Mouse (Mus musculus) embryonic facial prominence, embryonic 15.5 days (tissue): Measurements from ENCODE around the gene Fgf12. TPM values are rescaled to one million over a fixed set of nuclear protein-coding genes. Genes with fewer than 3 reads are reported as not detected.

Source experiments
- ATAC-seq: fragments of 200-750 bp; cut with Nextera tagmentation; 2 replicates; pipeline ENCODE4 v1.8.0; 2017; ENCODE audit warnings: low read depth, moderate TSS enrichment; ENCODE audit not compliant: insufficient number of reproducible peaks, low FRiP score, low TSS enrichment
- H3K27ac ChIP-seq: fragments of 300-500 bp; sonication (generic); replicated peaks from 2 replicates; pipeline ENCODE4 v1.5.1; 2015; ENCODE audit warnings: mild to moderate bottlenecking, inconsistent platforms
- H3K27me3 ChIP-seq: fragments of 300-500 bp; sonication (generic); 2 replicates; pipeline ENCODE4 v1.6.1; 2015; ENCODE audit warnings: inconsistent platforms
- H3K36me3 ChIP-seq: fragments of 300-500 bp; sonication (generic); 2 replicates; pipeline ENCODE4 v1.6.1; 2015; ENCODE audit warnings: mild to moderate bottlenecking, inconsistent platforms
- H3K4me1 ChIP-seq: fragments of 300-500 bp; sonication (generic); 2 replicates; pipeline ENCODE4 v1.6.1; 2015; ENCODE audit warnings: inconsistent platforms
- H3K4me2 ChIP-seq: fragments of 300-500 bp; sonication (generic); replicated peaks from 2 replicates; pipeline ENCODE4 v1.6.1; 2015; ENCODE audit warnings: mild to moderate bottlenecking, inconsistent platforms
- H3K4me3 ChIP-seq: fragments of 300-500 bp; sonication (generic); replicated peaks from 2 replicates; pipeline ENCODE4 v1.5.1; 2015; ENCODE audit warnings: mild to moderate bottlenecking, inconsistent platforms
- H3K9ac ChIP-seq: fragments of 300-500 bp; sonication (generic); 2 replicates; pipeline ENCODE4 v1.6.1; 2015; ENCODE audit warnings: inconsistent platforms
- H3K9me3 ChIP-seq: fragments of 300-500 bp; sonication (generic); replicated peaks from 2 replicates; pipeline ENCODE4 v1.6.1; 2016; ENCODE audit warnings: inconsistent platforms
- WGBS: fragments of 180-500 bp; shearing (Covaris S2); methylation state at CpG from one replicate; pipeline ENCODE4 v1.1.7; 2015; 5-methylcytosine and 5-hydroxymethylcytosine counted together
- polyA plus RNA-seq: library from polyadenylated mRNA; unstranded; fragments of >200 nt; fragmentation: Nextera tagmentation; extraction: Ambion mirVana; gene quantifications from 2 replicates; pipeline ENCODE4 v1.2.1, GENCODE M21; 2015

The Fgf12 gene
- polyA plus RNA-seq, 1 experiment from 2014 or later = 6.0 TPM

GRCm38 (mm10) chr16:28311618-28312017 lies 441.2 kb downstream of the Fgf12 start:
- no peak overlapping the region for H3K27ac ChIP-seq
- H3K9ac ChIP-seq = no peak overlapping the region
- no peaks in the 10 kb centered on the region for H3K27me3 ChIP-seq
- no peaks in the 10 kb centered on the region for H3K4me1 ChIP-seq
- H3K9me3 ChIP-seq = no peaks in the 10 kb centered on the region
- WGBS = 82% methylated on average over 4 of the region's 4 CpGs
- no peaks in the 10 kb centered on the region for H3K36me3 ChIP-seq
- no peak for ATAC-seq
- no peak overlapping the region for H3K4me3 ChIP-seq
- no peak overlapping the region for H3K4me2 ChIP-seq

GRCm38 (mm10) chr16:28303889-28304288 lies 449.0 kb downstream of the Fgf12 start:
- Histone ChIP-seq H3K9me3 (no peaks in the 10 kb centered on the region), H3K9ac (no peak overlapping the region), H3K4me1 (no peaks in the 10 kb centered on the region), H3K4me2 (no peak overlapping the region), H3K36me3 (no peaks in the 10 kb centered on the region), H3K27ac (no peak overlapping the region), H3K27me3 (no peaks in the 10 kb centered on the region), H3K4me3 (no peak overlapping the region)
- ATAC-seq = no peak
- 24% methylated on average over 1 of the region's 1 CpGs for WGBS

DNA sequence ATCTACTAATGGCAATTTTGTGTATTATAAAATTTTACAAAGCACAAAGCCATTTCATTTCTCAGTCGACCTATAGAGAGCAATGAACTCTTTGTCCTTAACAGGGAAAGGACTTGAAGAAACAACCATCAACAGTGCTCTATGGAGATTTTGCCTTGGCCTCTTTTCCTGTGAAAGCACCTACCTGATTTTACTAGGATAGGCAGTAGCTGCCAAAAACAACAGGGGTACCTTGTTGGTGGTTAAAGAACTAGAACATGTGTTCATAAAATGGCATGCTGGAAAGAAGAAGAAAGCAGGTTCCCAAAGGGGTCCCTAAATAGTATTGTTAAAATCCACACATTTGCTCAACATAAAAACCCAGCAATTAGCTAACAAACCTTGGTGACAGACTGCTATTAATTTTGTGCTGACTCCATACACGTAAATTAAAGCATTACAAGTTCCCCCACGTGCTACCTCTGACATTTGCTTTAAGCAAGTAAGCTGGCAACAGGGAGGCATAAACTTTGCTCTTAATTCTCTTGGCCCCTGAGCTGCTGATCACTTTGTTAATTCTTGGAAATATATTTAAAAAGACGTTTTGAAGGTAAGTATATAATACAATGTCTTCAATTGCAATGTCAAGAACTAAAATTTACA lies 463.1 kb downstream of the Fgf12 start:
- Histone ChIP-seq H3K27ac (no peak overlapping the region), H3K36me3 (no peaks in the 10 kb centered on the region), H3K4me2 (no peak overlapping the region), H3K9me3 (no peaks in the 10 kb centered on the region), H3K9ac (no peak overlapping the region), H3K4me1 (no peaks in the 10 kb centered on the region), H3K27me3 (no peaks in the 10 kb centered on the region), H3K4me3 (no peak overlapping the region)
- ATAC-seq = no peak
- WGBS = 58% methylated on average over 4 of the region's 4 CpGs

- Histone ChIP-seq H3K4me3 (no peak overlapping the region), H3K4me1 (no peaks in the 10 kb centered on the region), H3K4me2 (no peak overlapping the region), H3K9ac (no peak overlapping the region), H3K36me3 (no peaks in the 10 kb centered on the region), H3K27ac (no peak overlapping the region), H3K27me3 (no peaks in the 10 kb centered on the region), H3K9me3 (no peaks in the 10 kb centered on the region)
- 64% methylated on average over 5 of the region's 5 CpGs for WGBS
- ATAC-seq = no peak
Measured at GRCm38 (mm10) chr16:28257904-28258303, 495.0 kb downstream of the Fgf12 start.

GRCm38 (mm10) chr16:28254303-28254702 lies 498.6 kb downstream of the Fgf12 start:
- Histone ChIP-seq H3K36me3 (no peaks in the 10 kb centered on the region), H3K9ac (no peak overlapping the region), H3K4me2 (no peak overlapping the region), H3K27ac (no peak overlapping the region), H3K27me3 (no peaks in the 10 kb centered on the region), H3K4me3 (no peak overlapping the region), H3K9me3 (no peaks in the 10 kb centered on the region), H3K4me1 (no peaks in the 10 kb centered on the region)
- ATAC-seq = no peak
- WGBS = 85% methylated on average over 4 of the region's 4 CpGs

DNA sequence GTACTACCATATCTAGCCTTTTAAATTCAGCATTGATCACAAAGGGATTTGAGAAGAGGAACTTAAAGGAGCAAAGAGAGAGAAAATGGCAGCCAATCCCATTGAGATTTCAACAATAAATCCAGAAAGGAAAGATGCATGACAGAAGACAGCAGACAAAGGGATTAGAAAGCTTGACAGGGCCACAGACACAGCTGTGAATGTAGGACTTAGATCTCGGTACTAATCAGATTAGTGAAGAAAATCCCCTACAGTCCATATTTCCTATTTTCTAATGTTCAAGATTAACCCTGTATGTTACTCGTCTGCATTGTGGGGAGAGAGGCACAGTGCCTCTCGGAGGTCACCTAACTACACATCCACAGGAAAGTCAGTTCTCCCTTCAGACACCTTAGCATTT lies 500.9 kb downstream of the Fgf12 start:
- H3K36me3 ChIP-seq = no peaks in the 10 kb centered on the region
- ATAC-seq = no peak
- H3K4me3 ChIP-seq = no peak overlapping the region
- H3K9ac ChIP-seq = no peak overlapping the region
- H3K9me3 ChIP-seq = no peaks in the 10 kb centered on the region
- H3K27me3 ChIP-seq = no peaks in the 10 kb centered on the region
- H3K4me1 ChIP-seq = no peaks in the 10 kb centered on the region
- 65% methylated on average over 3 of the region's 3 CpGs for WGBS
- no peak overlapping the region for H3K27ac ChIP-seq
- no peak overlapping the region for H3K4me2 ChIP-seq

- no peak overlapping the region for H3K9ac ChIP-seq
- H3K27ac ChIP-seq = no peak overlapping the region
- H3K4me3 ChIP-seq = no peak overlapping the region
- H3K9me3 ChIP-seq = no peaks in the 10 kb centered on the region
- no peak for ATAC-seq
- no peaks in the 10 kb centered on the region for H3K27me3 ChIP-seq
- H3K36me3 ChIP-seq = no peaks in the 10 kb centered on the region
- H3K4me2 ChIP-seq = no peak overlapping the region
- 69% methylated on average over 3 of the region's 3 CpGs for WGBS
- peaks cover 6% of the 10 kb centered on the region for H3K4me1 ChIP-seq
Measured at GRCm38 (mm10) chr16:28242867-28243649, 509.8 kb downstream of the Fgf12 start.

DNA sequence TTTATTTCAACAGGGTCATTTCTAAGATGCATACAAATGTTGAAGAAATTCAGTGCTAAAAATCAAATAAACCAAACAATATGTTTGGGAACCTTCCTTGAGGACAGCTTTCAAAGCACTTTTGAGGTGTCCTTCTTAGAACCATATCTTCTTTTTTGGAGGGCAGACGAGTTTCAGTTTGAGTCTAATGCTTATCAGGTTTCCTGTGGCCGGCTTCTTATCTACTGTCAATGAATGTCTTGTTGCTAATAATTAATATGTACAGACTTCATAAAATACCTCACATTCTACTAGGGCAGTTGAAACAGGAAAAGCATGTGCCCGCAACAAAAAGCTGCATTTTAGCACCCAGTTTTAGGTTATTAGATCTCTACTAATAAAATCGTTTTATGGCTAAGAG lies 513.5 kb downstream of the Fgf12 start:
- ATAC-seq = no peak
- Histone ChIP-seq H3K4me2 (no peak overlapping the region), H3K4me3 (no peak overlapping the region), H3K9me3 (no peaks in the 10 kb centered on the region), H3K9ac (no peak overlapping the region), H3K4me1 (peaks cover 8% of the 10 kb centered on the region), H3K27me3 (no peaks in the 10 kb centered on the region), H3K27ac (no peak overlapping the region), H3K36me3 (no peaks in the 10 kb centered on the region)
- 76% methylated on average over 4 of the region's 4 CpGs for WGBS

- no peak for ATAC-seq
- 28% methylated on average over 13 of the region's 13 CpGs for WGBS
Measured at GRCm38 (mm10) chr16:28238019-28238868, 514.6 kb downstream of the Fgf12 start.

GRCm38 (mm10) chr16:28215930-28216329 lies 536.9 kb downstream of the Fgf12 start:
- 79% methylated on average over 5 of the region's 5 CpGs for WGBS
- Histone ChIP-seq H3K9ac (no peak overlapping the region), H3K4me3 (no peak overlapping the region), H3K4me2 (no peak overlapping the region), H3K27ac (no peak overlapping the region), H3K4me1 (no peaks in the 10 kb centered on the region), H3K9me3 (no peaks in the 10 kb centered on the region), H3K36me3 (no peaks in the 10 kb centered on the region), H3K27me3 (no peaks in the 10 kb centered on the region)
- no peak for ATAC-seq

More at GRCm38 (mm10) chr16:28238019-28238868, 514.6 kb downstream of the Fgf12 start:
- no peak overlapping the region for H3K27ac ChIP-seq
- no peaks in the 10 kb centered on the region for H3K9me3 ChIP-seq
- H3K36me3 ChIP-seq = no peaks in the 10 kb centered on the region
- H3K27me3 ChIP-seq = no peaks in the 10 kb centered on the region
- H3K4me3 ChIP-seq = no peak overlapping the region
- H3K4me2 ChIP-seq = peak overlapping the region; percentile 33
- no peak overlapping the region for H3K9ac ChIP-seq
- peaks cover 8% of the 10 kb centered on the region for H3K4me1 ChIP-seq

- Histone ChIP-seq H3K4me3 (no peak overlapping the region), H3K4me2 (no peak overlapping the region), H3K9me3 (no peaks in the 10 kb centered on the region), H3K27me3 (no peaks in the 10 kb centered on the region), H3K27ac (no peak overlapping the region), H3K9ac (no peak overlapping the region), H3K4me1 (no peaks in the 10 kb centered on the region), H3K36me3 (no peaks in the 10 kb centered on the region)
- 71% methylated on average over 1 of the region's 1 CpGs for WGBS
- ATAC-seq = no peak
Measured at GRCm38 (mm10) chr16:28212411-28212810, 540.5 kb downstream of the Fgf12 start.
